Mouse (Mus musculus): ENCODE data around the gene Gse1. TPM values are rescaled to one million over a fixed set of nuclear protein-coding genes. Genes with fewer than 3 reads are reported as not detected.

Gse1 gene
- polyA plus RNA-seq, 1 experiment from 2014 or later = 22.2 TPM

DNA sequence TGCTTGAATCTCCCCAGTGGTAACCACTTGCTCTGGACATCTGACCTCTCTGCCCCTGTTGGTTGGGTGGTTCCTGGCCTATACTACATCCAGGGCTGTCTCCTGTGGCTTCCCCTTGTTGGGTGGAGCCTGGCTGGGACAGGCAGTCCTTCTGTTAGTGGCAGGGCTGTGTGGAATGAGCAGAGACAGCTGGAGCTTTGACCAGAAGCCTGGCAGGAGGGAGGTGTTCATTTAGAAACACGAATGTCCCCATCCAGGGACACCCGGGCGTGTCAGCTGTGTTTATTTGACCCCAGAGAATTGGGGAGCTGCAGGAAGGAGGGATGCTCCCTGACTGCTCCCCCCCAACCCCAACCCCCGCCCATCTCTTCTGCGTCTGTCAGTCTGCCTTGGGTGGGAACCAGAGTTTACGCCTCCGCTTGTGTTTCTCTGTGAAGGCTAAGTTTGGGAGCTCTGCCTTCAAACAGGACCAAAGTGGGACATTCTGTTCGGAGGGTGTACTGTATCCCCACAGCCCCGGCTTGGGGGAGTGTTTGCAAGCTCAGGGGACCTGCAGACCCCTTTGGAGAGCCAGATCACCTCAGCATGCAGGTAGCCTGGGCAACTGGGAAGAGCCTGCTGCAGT is 23.3 kb downstream of the Gse1 start:
- Histone ChIP-seq H3K4me3 (ENCODE audit: low read depth, low read length) (no peak overlapping the region), H3K27me3 (ENCODE audit: control insufficient read depth, insufficient read depth, low read length) (no peaks in the 10 kb centered on the region), H3K27ac (ENCODE audit: low read depth, low read length) (no peak overlapping the region), H3K9ac (ENCODE audit: low read length) (no peak overlapping the region), H3K36me3 (ENCODE audit: control insufficient read depth, insufficient read depth, low read length) (no peaks in the 10 kb centered on the region), H3K9me3 (ENCODE audit: control insufficient read depth, low read length) (no peaks in the 10 kb centered on the region; the same call in 1 of the 2 replicates), H3K4me1 (replicated peaks; ENCODE audit: control insufficient read depth, insufficient read depth, low read length) (peaks cover 5% of the 10 kb centered on the region; the same call in 1 of the 2 replicates), H3K4me2 (ENCODE audit: low read depth, low read length, severe bottlenecking) (no peak overlapping the region)
- 69% methylated on average over 9 of the region's 9 CpGs for WGBS
- ATAC-seq (replicated peaks; ENCODE audit: low FRiP score) = no peak
- DNase-seq (ENCODE audit: low spot score) = no peak

DNA sequence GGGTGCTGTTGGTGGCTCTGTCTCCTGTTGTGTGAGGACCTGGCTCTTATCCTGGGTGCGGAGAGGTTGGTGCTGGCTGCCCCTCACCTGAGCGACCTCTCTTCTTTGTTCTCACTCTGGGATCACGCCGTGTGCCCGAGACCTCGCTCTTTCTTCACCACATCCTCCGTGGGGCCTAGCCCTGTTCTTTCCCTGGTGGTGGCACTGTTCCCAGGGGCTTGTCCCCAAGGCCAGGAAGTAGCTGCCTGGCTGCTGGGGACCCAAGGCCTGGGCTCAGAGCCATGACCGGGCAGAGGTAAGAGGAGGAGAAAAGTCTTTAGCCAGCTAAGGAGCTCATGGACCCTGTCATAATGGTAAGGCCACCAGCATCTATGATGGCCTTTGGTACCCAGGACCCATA is 25.4 kb downstream of the Gse1 start:
- ATAC-seq (replicated peaks; ENCODE audit: low FRiP score) (no peak), DNase-seq (ENCODE audit: low spot score) (no peak)
- WGBS = 83% methylated on average over 8 of the region's 8 CpGs

GRCm38 (mm10) chr8:120255406-120255987 is 27.2 kb downstream of the Gse1 start:
- Histone ChIP-seq H3K36me3 (ENCODE audit: control insufficient read depth, insufficient read depth, low read length) (no peaks in the 10 kb centered on the region), H3K9me3 (ENCODE audit: control insufficient read depth, low read length) (no peaks in the 10 kb centered on the region), H3K4me3 (ENCODE audit: low read depth, low read length) (no peak overlapping the region), H3K4me2 (ENCODE audit: low read depth, low read length, severe bottlenecking) (no peak overlapping the region), H3K27ac (ENCODE audit: low read depth, low read length) (no peak overlapping the region), H3K9ac (ENCODE audit: low read length) (no peak overlapping the region), H3K4me1 (replicated peaks; ENCODE audit: control insufficient read depth, insufficient read depth, low read length) (peaks cover 3% of the 10 kb centered on the region; the same call in 1 of the 2 replicates), H3K27me3 (ENCODE audit: control insufficient read depth, insufficient read depth, low read length) (no peaks in the 10 kb centered on the region)
- 88% methylated on average over 6 of the region's 6 CpGs for WGBS
- DNase-seq (ENCODE audit: low spot score) (no peak), ATAC-seq (replicated peaks; ENCODE audit: low FRiP score) (no peak)

More for the DNA sequence above, 25.4 kb downstream of the Gse1 start:
- H3K4me1 ChIP-seq (replicated peaks; ENCODE audit: control insufficient read depth, insufficient read depth, low read length) = peaks cover 5% of the 10 kb centered on the region; the same call in 1 of the 2 replicates
- no peak overlapping the region for H3K9ac ChIP-seq (ENCODE audit: low read length)
- H3K27ac ChIP-seq (ENCODE audit: low read depth, low read length) = no peak overlapping the region
- no peaks in the 10 kb centered on the region for H3K36me3 ChIP-seq (ENCODE audit: control insufficient read depth, insufficient read depth, low read length)
- no peak overlapping the region for H3K4me2 ChIP-seq (ENCODE audit: low read depth, low read length, severe bottlenecking)
- no peaks in the 10 kb centered on the region for H3K27me3 ChIP-seq (ENCODE audit: control insufficient read depth, insufficient read depth, low read length)
- H3K4me3 ChIP-seq (ENCODE audit: low read depth, low read length) = no peak overlapping the region
- no peaks in the 10 kb centered on the region for H3K9me3 ChIP-seq (ENCODE audit: control insufficient read depth, low read length)

GRCm38 (mm10) chr8:120256958-120257357 is 28.7 kb downstream of the Gse1 start:
- no peaks in the 10 kb centered on the region for H3K36me3 ChIP-seq (ENCODE audit: control insufficient read depth, insufficient read depth, low read length)
- no peak overlapping the region for H3K4me2 ChIP-seq (ENCODE audit: low read depth, low read length, severe bottlenecking)
- WGBS = 67% methylated on average over 6 of the region's 6 CpGs
- H3K4me3 ChIP-seq (ENCODE audit: low read depth, low read length) = no peak overlapping the region
- H3K9me3 ChIP-seq (ENCODE audit: control insufficient read depth, low read length) = no peaks in the 10 kb centered on the region
- DNase-seq (ENCODE audit: low spot score) (no peak), ATAC-seq (replicated peaks; ENCODE audit: low FRiP score) (no peak)
- H3K27ac ChIP-seq (ENCODE audit: low read depth, low read length) = no peak overlapping the region
- H3K9ac ChIP-seq (ENCODE audit: low read length) = no peak overlapping the region
- no peaks in the 10 kb centered on the region for H3K27me3 ChIP-seq (ENCODE audit: control insufficient read depth, insufficient read depth, low read length)
- peaks cover 10% of the 10 kb centered on the region for H3K4me1 ChIP-seq (replicated peaks; ENCODE audit: control insufficient read depth, insufficient read depth, low read length)

GRCm38 (mm10) chr8:120259206-120259605 is 30.9 kb downstream of the Gse1 start:
- Histone ChIP-seq H3K9me3 (ENCODE audit: control insufficient read depth, low read length) (no peaks in the 10 kb centered on the region), H3K4me2 (ENCODE audit: low read depth, low read length, severe bottlenecking) (no peak overlapping the region), H3K9ac (ENCODE audit: low read length) (no peak overlapping the region), H3K4me3 (ENCODE audit: low read depth, low read length) (no peak overlapping the region), H3K4me1 (replicated peaks; ENCODE audit: control insufficient read depth, insufficient read depth, low read length) (peaks cover 10% of the 10 kb centered on the region), H3K27ac (ENCODE audit: low read depth, low read length) (no peak overlapping the region), H3K27me3 (ENCODE audit: control insufficient read depth, insufficient read depth, low read length) (no peaks in the 10 kb centered on the region), H3K36me3 (ENCODE audit: control insufficient read depth, insufficient read depth, low read length) (no peaks in the 10 kb centered on the region)
- ATAC-seq (replicated peaks; ENCODE audit: low FRiP score) (no peak), DNase-seq (ENCODE audit: low spot score) (no peak)
- WGBS = 85% methylated on average over 13 of the region's 13 CpGs

DNA sequence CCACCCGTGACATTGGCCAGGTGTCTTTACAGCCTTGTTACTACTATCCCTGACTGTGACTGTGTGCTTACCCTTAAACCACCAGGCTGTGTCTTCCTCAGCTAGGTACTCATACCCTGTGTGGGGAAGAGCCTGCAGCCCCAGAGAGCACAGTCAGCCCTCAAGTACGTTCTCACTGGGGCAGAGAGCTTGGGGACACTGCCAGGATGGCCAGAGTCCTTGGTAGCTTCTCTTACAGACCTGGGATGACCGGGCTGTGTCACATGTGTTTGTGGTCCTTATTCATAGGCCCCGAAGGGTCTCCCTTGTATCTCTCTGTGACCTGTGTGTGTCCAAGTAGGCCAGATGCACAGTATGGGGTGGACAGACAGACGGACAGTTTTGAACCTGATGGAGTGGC is 32.4 kb downstream of the Gse1 start:
- no peak overlapping the region for H3K4me2 ChIP-seq (ENCODE audit: low read depth, low read length, severe bottlenecking)

DNA sequence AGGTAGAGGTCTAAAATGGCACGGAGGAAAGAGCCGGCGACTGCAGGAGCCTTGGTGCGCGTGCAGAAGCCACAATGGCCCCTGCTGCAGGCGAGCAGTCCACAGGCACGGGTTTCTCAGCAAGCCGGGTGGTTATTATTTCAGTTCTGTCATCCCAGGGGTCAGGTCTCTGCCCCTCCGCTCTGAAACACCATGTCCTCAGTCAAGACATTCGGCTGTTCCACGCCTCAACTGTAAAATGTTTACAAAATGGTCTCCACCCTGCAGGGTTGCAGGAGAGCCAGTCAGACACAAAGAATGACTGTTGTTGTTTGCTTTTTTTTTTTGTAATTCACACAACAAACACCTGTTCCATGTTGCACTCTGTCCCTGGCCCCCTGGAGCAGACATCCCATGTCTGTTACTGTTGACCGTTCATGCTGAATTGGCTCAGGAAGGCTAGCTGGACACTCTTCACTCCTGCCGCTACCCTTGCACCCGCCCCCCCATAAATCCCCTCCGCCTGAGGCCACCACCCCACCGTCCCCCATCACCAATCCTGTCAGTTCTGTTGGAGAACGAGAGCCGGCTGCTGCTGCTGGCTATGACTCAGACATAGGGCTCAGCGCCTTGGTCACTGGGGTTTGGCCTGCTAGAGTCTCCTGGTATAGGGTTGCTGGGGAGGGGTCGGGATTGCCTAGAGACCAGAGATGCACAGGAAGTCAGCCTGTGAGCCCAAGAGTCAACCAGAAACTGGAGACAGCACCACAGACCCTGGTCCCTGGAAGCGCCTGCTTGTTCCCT is 33.3 kb downstream of the Gse1 start:
- H3K27me3 ChIP-seq (ENCODE audit: control insufficient read depth, insufficient read depth, low read length) = no peaks in the 10 kb centered on the region
- no peak for DNase-seq (ENCODE audit: low spot score)
- no peak overlapping the region for H3K4me2 ChIP-seq (ENCODE audit: low read depth, low read length, severe bottlenecking)
- H3K27ac ChIP-seq (ENCODE audit: low read depth, low read length) = no peak overlapping the region
- no peaks in the 10 kb centered on the region for H3K36me3 ChIP-seq (ENCODE audit: control insufficient read depth, insufficient read depth, low read length)
- 45% methylated on average over 21 of the region's 21 CpGs for WGBS
- ATAC-seq (replicated peaks; ENCODE audit: low FRiP score) = no peak
- H3K9ac ChIP-seq (ENCODE audit: low read length) = no peak overlapping the region
- H3K4me1 ChIP-seq (replicated peaks; ENCODE audit: control insufficient read depth, insufficient read depth, low read length) = peaks cover 23% of the 10 kb centered on the region
- H3K4me3 ChIP-seq (ENCODE audit: low read depth, low read length) = no peak overlapping the region
- H3K9me3 ChIP-seq (ENCODE audit: control insufficient read depth, low read length) = no peaks in the 10 kb centered on the region

More for the DNA sequence above, 32.4 kb downstream of the Gse1 start:
- no peak for ATAC-seq (replicated peaks; ENCODE audit: low FRiP score)
- no peak overlapping the region for H3K4me3 ChIP-seq (ENCODE audit: low read depth, low read length)
- no peak overlapping the region for H3K27ac ChIP-seq (ENCODE audit: low read depth, low read length)
- H3K27me3 ChIP-seq (ENCODE audit: control insufficient read depth, insufficient read depth, low read length) = no peaks in the 10 kb centered on the region
- no peaks in the 10 kb centered on the region for H3K36me3 ChIP-seq (ENCODE audit: control insufficient read depth, insufficient read depth, low read length)
- H3K4me1 ChIP-seq (replicated peaks; ENCODE audit: control insufficient read depth, insufficient read depth, low read length) = peaks cover 18% of the 10 kb centered on the region
- WGBS = 78% methylated on average over 5 of the region's 5 CpGs
- no peak for DNase-seq (ENCODE audit: low spot score)
- H3K9me3 ChIP-seq (ENCODE audit: control insufficient read depth, low read length) = no peaks in the 10 kb centered on the region
- H3K9ac ChIP-seq (ENCODE audit: low read length) = no peak overlapping the region

DNA sequence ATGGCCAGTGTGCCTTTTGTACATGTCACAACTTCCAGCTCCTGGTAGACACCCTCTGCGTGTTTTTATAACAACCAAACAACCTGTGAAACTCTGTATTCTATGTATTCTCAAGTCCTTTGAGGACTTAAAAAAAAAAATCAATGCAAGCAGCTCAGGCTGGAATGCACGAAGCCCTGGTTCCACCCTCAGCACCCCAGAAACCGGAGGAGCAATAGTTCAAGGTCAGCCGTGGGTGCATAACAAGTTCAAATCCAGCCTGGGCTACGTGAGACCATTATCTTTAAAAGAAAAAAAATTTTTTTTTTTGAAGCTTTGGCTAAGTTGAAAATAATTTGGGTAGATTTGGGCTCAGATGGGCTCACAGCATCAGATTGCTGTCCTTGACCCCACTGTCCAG is 35.6 kb downstream of the Gse1 start:
- Histone ChIP-seq H3K27me3 (ENCODE audit: control insufficient read depth, insufficient read depth, low read length) (no peaks in the 10 kb centered on the region), H3K4me1 (replicated peaks; ENCODE audit: control insufficient read depth, insufficient read depth, low read length) (peaks cover 30% of the 10 kb centered on the region), H3K4me2 (ENCODE audit: low read depth, low read length, severe bottlenecking) (no peak overlapping the region), H3K9ac (ENCODE audit: low read length) (no peak overlapping the region), H3K4me3 (ENCODE audit: low read depth, low read length) (no peak overlapping the region), H3K36me3 (ENCODE audit: control insufficient read depth, insufficient read depth, low read length) (no peaks in the 10 kb centered on the region), H3K9me3 (ENCODE audit: control insufficient read depth, low read length) (no peaks in the 10 kb centered on the region), H3K27ac (ENCODE audit: low read depth, low read length) (no peak overlapping the region)
- ATAC-seq (replicated peaks; ENCODE audit: low FRiP score) = no peak
- no peak for DNase-seq (ENCODE audit: low spot score)
- 86% methylated on average over 5 of the region's 5 CpGs for WGBS
